Mouse (Mus musculus): Measurements from ENCODE around the gene Wnt2b. TPM values are rescaled to one million over a fixed set of nuclear protein-coding genes. Genes with fewer than 3 reads are reported as not detected.

Gene Wnt2b
- polyA plus RNA-seq (2021; fragmentation: Nextera tagmentation) = 0.15 and 0.31 TPM in 2 replicates
- long read RNA-seq, experiment 1, partial matches to known transcripts = 0 of 1 reads
- long read RNA-seq, experiment 1, other reads (novel, unspliced or antisense) = 0 of 1 reads
- long read RNA-seq, experiment 2, partial matches to known transcripts = 0 of 1 reads
- long read RNA-seq, experiment 2, other reads (novel, unspliced or antisense) = 1 of 1 reads

GRCm38 (mm10) chr3:104961066-104962059 lies at the start of gene Wnt2b:
Gene Wnt2b, minus strand, starts transcription at chr3:104961921.

Other genes starting within 250 kb of the Wnt2b start
- 0.68 and 0.78 TPM in 2 replicates for gene Ppm1j, start 180.9 kb downstream of the Wnt2b start, polyA plus RNA-seq (2021; fragmentation: Nextera tagmentation)
- not detected in 2 replicates for gene Fam19a3, start 180.1 kb downstream of the Wnt2b start, polyA plus RNA-seq (2021; fragmentation: Nextera tagmentation)
- gene Rhoc, start 173.5 kb downstream of the Wnt2b start, polyA plus RNA-seq (2021; fragmentation: Nextera tagmentation) = 22.8 and 29.9 TPM in 2 replicates
- 1.3 and 1.5 TPM in 2 replicates for gene Mov10, start 143.4 kb downstream of the Wnt2b start, polyA plus RNA-seq (2021; fragmentation: Nextera tagmentation)
- 24.9 and 25.8 TPM in 2 replicates for gene St7l, start 97.9 kb downstream of the Wnt2b start, polyA plus RNA-seq (2021; fragmentation: Nextera tagmentation)
- 22.0 and 24.6 TPM in 2 replicates for gene Capza1, start 97.4 kb downstream of the Wnt2b start, polyA plus RNA-seq (2021; fragmentation: Nextera tagmentation)
- gene Cttnbp2nl, start 91.2 kb upstream of the Wnt2b start, polyA plus RNA-seq (2021; fragmentation: Nextera tagmentation) = 6.3 and 7.7 TPM in 2 replicates
- gene 4930564D02Rik, start 104.9 kb upstream of the Wnt2b start, polyA plus RNA-seq (2021; fragmentation: Nextera tagmentation) = not detected in 2 replicates

All from left cerebral cortex, adult 6 months (tissue).